Mouse (Mus musculus) CH12.LX (cell line): ENCODE results near the gene C130050O18Rik.

ENCODE experiments used
- SMC3 ChIP-seq: IDR thresholded peaks from 2 replicates; pipeline ENCODE4 v1.6.1; 2011; ENCODE audit warnings: low read depth, low read length, improper control_type of control experiment
- ZC3H11A ChIP-seq: IDR thresholded peaks from 2 replicates; pipeline ENCODE4 v1.6.1; 2012; ENCODE audit warnings: low read depth, mild to moderate bottlenecking, inconsistent platforms, low read length, improper control_type of control experiment

DNA sequence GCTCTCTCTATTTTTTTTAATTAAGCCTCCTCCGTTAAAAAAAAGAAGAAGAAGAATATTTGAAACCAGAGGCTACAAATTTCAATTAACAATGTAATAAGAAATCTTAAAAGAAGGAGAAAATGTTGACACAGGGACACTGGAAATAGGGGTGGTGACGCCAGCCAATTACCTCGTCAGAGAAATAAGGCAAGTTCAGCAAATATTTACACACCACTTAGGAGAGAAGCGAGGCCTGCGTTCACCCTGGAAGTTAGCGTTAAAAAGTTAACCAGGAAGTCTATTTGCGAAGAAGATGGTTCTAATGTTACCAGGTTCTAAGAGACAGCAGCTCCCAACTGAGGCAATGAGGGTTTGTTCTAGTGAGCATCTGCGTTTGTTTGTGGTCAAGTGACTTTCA lies 52.2 kb downstream of the C130050O18Rik start:
- TF ChIP-seq ZC3H11A: no peak
- no peak for TF ChIP-seq SMC3
